Mouse (Mus musculus): ENCODE data around the gene 1700049E17Rik1. TPM values are rescaled to one million over a fixed set of nuclear protein-coding genes. Genes with fewer than 3 reads are reported as not detected.
"Not testable (repeated sequence)": the region's sequence is repeated elsewhere in the genome, so short reads cannot be mapped to it uniquely, and the experiment has no call there.

1700049E17Rik1 gene
- not detected in 2 replicates for polyA plus RNA-seq (2016; fragmentation: Nextera tagmentation; extraction: Ambion mirVana)

GRCm38 (mm10) chr14:41924649-41925048 lies at the start of gene 1700049E17Rik1:
Gene 1700049E17Rik1 (plus strand): TSS chr14:41924949.
- H3K4me1 ChIP-seq; H3K9ac ChIP-seq (replicated peaks); H3K4me3 ChIP-seq; ATAC-seq (ENCODE audit: low FRiP score, low read depth); H3K27ac ChIP-seq (replicated peaks); H3K9me3 ChIP-seq; H3K36me3 ChIP-seq; H3K27me3 ChIP-seq; H3K4me2 ChIP-seq (replicated peaks): not testable (repeated sequence)
- WGBS: no CpG with 5 or more reads among the region's 1 CpGs

- ATAC-seq (ENCODE audit: low FRiP score, low read depth); H3K4me2 ChIP-seq (replicated peaks); H3K4me3 ChIP-seq; H3K36me3 ChIP-seq; H3K9me3 ChIP-seq; H3K9ac ChIP-seq (replicated peaks); H3K4me1 ChIP-seq; H3K27me3 ChIP-seq; H3K27ac ChIP-seq (replicated peaks): not testable (repeated sequence)
- WGBS: no CpG with 5 or more reads among the region's 2 CpGs
These were observed 17.6 kb upstream of the 1700049E17Rik1 start, which contains the start of gene Gm7980 for GRCm38 (mm10) chr14:41907190-41907589. Gene Gm7980 (minus strand): TSS chr14:41907290.

GRCm38 (mm10) chr14:41943695-41944094 lies 18.9 kb downstream of the 1700049E17Rik1 start, which contains the start of gene 1700024B05Rik:
Gene 1700024B05Rik (plus strand): TSS chr14:41943995.
- H3K4me2 ChIP-seq (replicated peaks); H3K4me3 ChIP-seq; H3K9ac ChIP-seq (replicated peaks); H3K36me3 ChIP-seq; H3K9me3 ChIP-seq; H3K27ac ChIP-seq (replicated peaks); H3K4me1 ChIP-seq; ATAC-seq (ENCODE audit: low FRiP score, low read depth); H3K27me3 ChIP-seq: not testable (repeated sequence)
- 81% methylated on average over 2 of the region's 2 CpGs for WGBS

GRCm38 (mm10) chr14:41964095-41964494 lies 39.3 kb downstream of the 1700049E17Rik1 start:
- WGBS: 68% methylated on average over 4 of the region's 4 CpGs
- H3K9ac ChIP-seq (replicated peaks); H3K4me2 ChIP-seq (replicated peaks); H3K4me3 ChIP-seq; H3K9me3 ChIP-seq; H3K27me3 ChIP-seq; H3K4me1 ChIP-seq; H3K36me3 ChIP-seq; ATAC-seq (ENCODE audit: low FRiP score, low read depth); H3K27ac ChIP-seq (replicated peaks): not testable (repeated sequence)

- ATAC-seq (ENCODE audit: low FRiP score, low read depth); H3K4me1 ChIP-seq; H3K4me2 ChIP-seq (replicated peaks); H3K4me3 ChIP-seq; H3K9ac ChIP-seq (replicated peaks); H3K9me3 ChIP-seq; H3K27ac ChIP-seq (replicated peaks); H3K36me3 ChIP-seq; H3K27me3 ChIP-seq: not testable (repeated sequence)
- WGBS: 72% methylated on average over 1 of the region's 1 CpGs
These were observed 43.1 kb downstream of the 1700049E17Rik1 start, which contains the start of gene Gm6401 for GRCm38 (mm10) chr14:41967827-41968226. Gene Gm6401 (minus strand): TSS chr14:41967927.

GRCm38 (mm10) chr14:41968596-41968995 lies 43.8 kb downstream of the 1700049E17Rik1 start:
- H3K27me3 ChIP-seq; ATAC-seq (ENCODE audit: low FRiP score, low read depth); H3K9me3 ChIP-seq; H3K4me2 ChIP-seq (replicated peaks); H3K4me1 ChIP-seq; H3K4me3 ChIP-seq; H3K27ac ChIP-seq (replicated peaks); H3K36me3 ChIP-seq; H3K9ac ChIP-seq (replicated peaks): not testable (repeated sequence)
- 68% methylated on average over 3 of the region's 3 CpGs for WGBS

Other genes with a start within 250 kb of the 1700049E17Rik1 start
- gene Gm8068, start 223.1 kb upstream of the 1700049E17Rik1 start, polyA plus RNA-seq (2016; fragmentation: Nextera tagmentation; extraction: Ambion mirVana): not detected in 2 replicates
- gene Gm7929, start 174.3 kb upstream of the 1700049E17Rik1 start, polyA plus RNA-seq (2016; fragmentation: Nextera tagmentation; extraction: Ambion mirVana): not detected in 2 replicates
- not detected in 2 replicates for gene Gm47189, start 152.5 kb upstream of the 1700049E17Rik1 start, polyA plus RNA-seq (2016; fragmentation: Nextera tagmentation; extraction: Ambion mirVana)
- not detected in 2 replicates for gene Gm7980, start 17.7 kb upstream of the 1700049E17Rik1 start, polyA plus RNA-seq (2016; fragmentation: Nextera tagmentation; extraction: Ambion mirVana)
- gene 1700024B05Rik, start 19.0 kb downstream of the 1700049E17Rik1 start, polyA plus RNA-seq (2016; fragmentation: Nextera tagmentation; extraction: Ambion mirVana): not detected in 2 replicates
- not detected in 2 replicates for gene Gm6401, start 43.0 kb downstream of the 1700049E17Rik1 start, polyA plus RNA-seq (2016; fragmentation: Nextera tagmentation; extraction: Ambion mirVana)
- not detected in 2 replicates for gene Gm3543, start 58.4 kb downstream of the 1700049E17Rik1 start, polyA plus RNA-seq (2016; fragmentation: Nextera tagmentation; extraction: Ambion mirVana)
- gene Gm7951, start 192.4 kb downstream of the 1700049E17Rik1 start, polyA plus RNA-seq (2016; fragmentation: Nextera tagmentation; extraction: Ambion mirVana): not detected in 2 replicates
- gene Gm17027, start 237.7 kb downstream of the 1700049E17Rik1 start, polyA plus RNA-seq (2016; fragmentation: Nextera tagmentation; extraction: Ambion mirVana): not detected in 2 replicates